Mouse (Mus musculus): Measurements from ENCODE around the gene Fam49a. TPM values are rescaled to one million over a fixed set of nuclear protein-coding genes. Genes with fewer than 3 reads are reported as not detected.

Fam49a gene
- polyA plus RNA-seq (2012; rRNA removed) = 9.0 and 10.4 TPM in 2 replicates

GRCm38 (mm10) chr12:12261987-12262971 lies at the start of gene Fam49a:
Fam49a (plus strand) TSS chr12:12262139.
- peaks cover 13% of the 10 kb centered on the region for H3K4me1 ChIP-seq (ENCODE audit: control insufficient read depth, insufficient read depth, low read length)
- WGBS = 2% methylated on average over 52 of the region's 62 CpGs
- peak; percentile 80 for DNase-seq
- TF ChIP-seq CTCF (IDR thresholded peaks at IDR 0.05; ENCODE audit: insufficient read depth, low read length) = no peak
- TF ChIP-seq POLR2A (IDR thresholded peaks at IDR 0.05; ENCODE audit: borderline replicate concordance, extremely low read depth, low read depth, low read length) = peak; percentile 90
- H3K4me3 ChIP-seq (replicated peaks; ENCODE audit: extremely low read depth, low read depth, low read length) = peak within 1 kb of the TSS; percentile 78

- DNase-seq = no peak
- Histone ChIP-seq H3K4me3 (replicated peaks; ENCODE audit: extremely low read depth, low read depth, low read length) (no peak overlapping the region), H3K4me1 (ENCODE audit: control insufficient read depth, insufficient read depth, low read length) (no peaks in the 10 kb centered on the region)
- TF ChIP-seq POLR2A (IDR thresholded peaks at IDR 0.05; ENCODE audit: borderline replicate concordance, extremely low read depth, low read depth, low read length) (no peak), CTCF (IDR thresholded peaks at IDR 0.05; ENCODE audit: insufficient read depth, low read length) (no peak)
- whole genome bisulfite sequencing = 70% methylated on average over 3 of the region's 3 CpGs
Measured at GRCm38 (mm10) chr12:12213536-12213935, 48.4 kb upstream of the Fam49a start.

- H3K4me1 ChIP-seq (ENCODE audit: control insufficient read depth, insufficient read depth, low read length) = no peaks in the 10 kb centered on the region
- DNase-seq = no peak
- 72% methylated on average over 5 of the region's 5 CpGs for WGBS
- no peak overlapping the region for H3K4me3 ChIP-seq (replicated peaks; ENCODE audit: extremely low read depth, low read depth, low read length)
- TF ChIP-seq CTCF (IDR thresholded peaks at IDR 0.05; ENCODE audit: insufficient read depth, low read length) = no peak
- TF ChIP-seq POLR2A (IDR thresholded peaks at IDR 0.05; ENCODE audit: borderline replicate concordance, extremely low read depth, low read depth, low read length) = no peak
Measured at GRCm38 (mm10) chr12:12218947-12219346, 43.0 kb upstream of the Fam49a start.

GRCm38 (mm10) chr12:12220755-12221496 lies 41.0 kb upstream of the Fam49a start:
- no peak for DNase-seq
- WGBS = 50% methylated on average over 8 of the region's 8 CpGs
- TF ChIP-seq CTCF (IDR thresholded peaks at IDR 0.05; ENCODE audit: insufficient read depth, low read length) = no peak
- Histone ChIP-seq H3K4me3 (replicated peaks; ENCODE audit: extremely low read depth, low read depth, low read length) (no peak overlapping the region), H3K4me1 (ENCODE audit: control insufficient read depth, insufficient read depth, low read length) (no peaks in the 10 kb centered on the region)

- H3K4me3 ChIP-seq (replicated peaks; ENCODE audit: extremely low read depth, low read depth, low read length) = no peak overlapping the region
- peak; percentile 20 for DNase-seq
- TF ChIP-seq POLR2A (IDR thresholded peaks at IDR 0.05; ENCODE audit: borderline replicate concordance, extremely low read depth, low read depth, low read length) (no peak), CTCF (IDR thresholded peaks at IDR 0.05; ENCODE audit: insufficient read depth, low read length) (no peak)
- WGBS = 64% methylated on average over 9 of the region's 9 CpGs
- no peaks in the 10 kb centered on the region for H3K4me1 ChIP-seq (ENCODE audit: control insufficient read depth, insufficient read depth, low read length)
Measured at GRCm38 (mm10) chr12:12222585-12223290, 39.2 kb upstream of the Fam49a start.

GRCm38 (mm10) chr12:12223336-12223735 lies 38.6 kb upstream of the Fam49a start:
- TF ChIP-seq CTCF (IDR thresholded peaks at IDR 0.05; ENCODE audit: insufficient read depth, low read length) = no peak
- no peak for TF ChIP-seq POLR2A (IDR thresholded peaks at IDR 0.05; ENCODE audit: borderline replicate concordance, extremely low read depth, low read depth, low read length)
- WGBS = 49% methylated on average over 2 of the region's 2 CpGs
- no peaks in the 10 kb centered on the region for H3K4me1 ChIP-seq (ENCODE audit: control insufficient read depth, insufficient read depth, low read length)
- H3K4me3 ChIP-seq (replicated peaks; ENCODE audit: extremely low read depth, low read depth, low read length) = no peak overlapping the region
- no peak for DNase-seq

GRCm38 (mm10) chr12:12225706-12226105 lies 36.2 kb upstream of the Fam49a start:
- TF ChIP-seq POLR2A (IDR thresholded peaks at IDR 0.05; ENCODE audit: borderline replicate concordance, extremely low read depth, low read depth, low read length) (no peak), CTCF (IDR thresholded peaks at IDR 0.05; ENCODE audit: insufficient read depth, low read length) (no peak)
- DNase-seq = no peak
- no peaks in the 10 kb centered on the region for H3K4me1 ChIP-seq (ENCODE audit: control insufficient read depth, insufficient read depth, low read length)
- 71% methylated on average over 6 of the region's 6 CpGs for WGBS
- no peak overlapping the region for H3K4me3 ChIP-seq (replicated peaks; ENCODE audit: extremely low read depth, low read depth, low read length)

GRCm38 (mm10) chr12:12227594-12227993 lies 34.3 kb upstream of the Fam49a start:
- no peak for TF ChIP-seq POLR2A (IDR thresholded peaks at IDR 0.05; ENCODE audit: borderline replicate concordance, extremely low read depth, low read depth, low read length)
- TF ChIP-seq CTCF (IDR thresholded peaks at IDR 0.05; ENCODE audit: insufficient read depth, low read length) = no peak
- H3K4me3 ChIP-seq (replicated peaks; ENCODE audit: extremely low read depth, low read depth, low read length) = no peak overlapping the region
- no peak for DNase-seq
- 64% methylated on average over 3 of the region's 3 CpGs for WGBS
- no peaks in the 10 kb centered on the region for H3K4me1 ChIP-seq (ENCODE audit: control insufficient read depth, insufficient read depth, low read length)

GRCm38 (mm10) chr12:12230031-12230557 lies 31.8 kb upstream of the Fam49a start:
- no peak for DNase-seq
- Histone ChIP-seq H3K4me1 (ENCODE audit: control insufficient read depth, insufficient read depth, low read length) (no peaks in the 10 kb centered on the region), H3K4me3 (replicated peaks; ENCODE audit: extremely low read depth, low read depth, low read length) (no peak overlapping the region)
- TF ChIP-seq CTCF (IDR thresholded peaks at IDR 0.05; ENCODE audit: insufficient read depth, low read length) (no peak), POLR2A (IDR thresholded peaks at IDR 0.05; ENCODE audit: borderline replicate concordance, extremely low read depth, low read depth, low read length) (no peak)

All from lung, adult 2 months (tissue).